In the genomic region with DNA sequence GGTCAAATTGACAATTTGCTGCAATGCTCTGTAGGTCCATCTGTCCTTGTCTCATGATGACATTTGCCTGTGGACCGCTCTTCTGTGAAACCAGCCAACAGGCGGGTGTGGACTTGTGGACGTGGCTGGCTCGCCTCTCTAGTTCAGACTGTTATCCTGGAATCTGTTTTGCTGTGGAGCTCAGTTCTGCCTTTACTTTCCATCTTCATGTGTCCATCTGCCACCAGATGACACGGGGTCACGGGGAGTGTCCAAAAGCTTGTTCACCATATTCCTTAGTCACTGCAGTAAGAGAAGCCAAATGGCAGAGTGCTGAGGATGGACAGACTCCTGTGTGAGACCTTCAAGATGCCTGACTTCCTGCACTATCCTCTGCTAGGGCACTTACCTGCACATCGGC, we compare ENCODE assay signal across 12 mouse cellular contexts.
"Had no signal": no experiment of that assay in that cellular context is flagged by ENCODE, and none has a peak within 500 bp of the region (broad histone marks: within the 10 kb centered on the region; RNA-seq: fewer than 3 reads in every experiment).

No protein-coding gene starts in this region.

- H3K9me3 ChIP-seq: kidney, embryonic 15.5 days; limb, embryonic 10.5 days; liver, embryonic 15.5 days; stomach, embryonic 15.5 days had no signal

- H3K4me2 ChIP-seq: kidney, embryonic 15.5 days; liver, embryonic 11.5 days; liver, embryonic 15.5 days; stomach, embryonic 15.5 days had no signal

- H3K4me3 ChIP-seq: kidney, embryonic 15.5 days; limb, embryonic 10.5 days; liver, embryonic 15.5 days; stomach, embryonic 15.5 days had no signal

- H3K27me3 ChIP-seq: kidney, embryonic 15.5 days; liver, embryonic 15.5 days; stomach, embryonic 15.5 days had no signal

- H3K27ac ChIP-seq: kidney, embryonic 15.5 days; limb, embryonic 10.5 days; liver, embryonic 15.5 days; stomach, embryonic 15.5 days had no signal

- DNase-seq: kidney, postnatal 14 days; lung, adult 2 months; lung, postnatal 10 days; lung, postnatal 4 days; right cerebral cortex, postnatal 14 days; thymus, adult 2 months; thymus, postnatal 25 days had no signal

- H3K4me1 ChIP-seq: kidney, embryonic 15.5 days; stomach, embryonic 15.5 days had no signal

- H3K9ac ChIP-seq: kidney, embryonic 15.5 days; liver, embryonic 15.5 days; stomach, embryonic 15.5 days had no signal
